Mouse (Mus musculus): ENCODE measurements at regions not wholly inside any gene's neighbourhood (a gene's known extent, or its start where the extent isn't known, plus 50 kb on each side); places are given as distances from the start of the nearest gene placed in this dataset.

GRCm38 (mm10) chr6:133904501-133904900 lies 50.9 kb upstream of the Kap start:
- DNase-seq = peak in 1 of 2 experiments; percentile 4

- no peak for DNase-seq
These were observed 81.1 kb upstream of the Kap start for GRCm38 (mm10) chr6:133934667-133935066.

DNA sequence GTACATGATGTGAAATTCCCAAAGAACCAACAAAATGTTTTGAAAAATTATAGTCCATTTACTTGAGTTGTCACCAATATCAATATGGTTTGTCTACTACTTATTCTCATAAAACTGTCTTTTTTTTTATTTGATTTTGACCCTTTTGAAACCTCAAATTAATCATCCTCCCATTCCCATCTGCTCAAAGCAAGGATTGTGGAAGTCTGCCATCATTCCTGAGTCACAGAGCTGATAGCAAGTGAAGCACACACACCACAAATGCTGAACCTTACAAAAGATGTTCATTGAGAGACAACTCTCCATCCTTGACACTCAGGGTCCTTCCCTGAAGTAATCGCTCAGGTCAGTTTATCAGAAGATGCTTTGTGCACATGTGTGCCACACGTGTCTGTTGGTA lies 82.1 kb upstream of the Kap start:
- no peak for DNase-seq

DNA sequence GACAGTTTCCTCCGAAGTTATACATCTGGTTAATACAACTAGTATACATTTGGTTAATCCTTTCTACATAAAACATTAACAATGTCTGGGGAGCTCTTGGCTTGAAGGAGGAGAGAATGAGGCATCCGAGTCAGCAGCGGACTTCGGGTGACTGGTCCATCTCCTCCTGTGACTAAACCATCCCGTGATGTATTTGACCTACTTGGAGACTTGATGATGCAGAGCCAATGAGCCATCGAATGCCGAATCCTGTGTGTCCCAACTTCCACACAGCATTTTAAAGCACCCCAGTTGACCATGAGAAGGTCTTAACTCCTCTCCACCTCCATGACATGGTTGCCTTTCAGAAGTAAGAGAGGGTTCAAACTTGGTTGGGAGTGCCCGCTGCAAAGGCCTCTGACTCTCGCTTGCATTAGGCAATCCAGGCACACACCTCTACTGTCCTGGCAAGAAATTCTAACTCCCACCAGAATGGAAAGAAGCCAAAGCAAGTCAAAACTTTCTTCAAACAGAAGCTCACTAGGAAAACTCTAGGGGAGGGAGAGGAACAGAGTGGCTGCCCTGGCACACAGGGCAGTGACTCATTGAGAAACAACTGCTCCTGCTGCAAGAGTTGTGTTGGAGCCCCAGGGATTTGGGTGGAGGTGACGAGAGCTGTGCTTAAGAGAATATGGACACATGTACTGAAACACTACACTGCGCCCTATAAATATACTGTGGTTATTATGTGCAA lies 75.4 kb upstream of the Etv6 start:
- no peak for DNase-seq

- peak; percentile 79 to 83 for DNase-seq
These were observed 74.8 kb upstream of the Etv6 start for GRCm38 (mm10) chr6:133960713-133961112.

- DNase-seq = no peak
These were observed 72.9 kb upstream of the Etv6 start for GRCm38 (mm10) chr6:133962641-133963040.

- DNase-seq = no peak
These were observed 72.2 kb upstream of the Etv6 start for GRCm38 (mm10) chr6:133963264-133963663.

GRCm38 (mm10) chr6:133967286-133967685 lies 68.2 kb upstream of the Etv6 start:
- DNase-seq = no peak

GRCm38 (mm10) chr6:133972054-133972705 lies 63.3 kb upstream of the Etv6 start:
- no peak for DNase-seq

GRCm38 (mm10) chr6:133973205-133973838 lies 62.2 kb upstream of the Etv6 start:
- DNase-seq = no peak

- DNase-seq = no peak
These were observed 59.5 kb upstream of the Etv6 start for GRCm38 (mm10) chr6:133975951-133976350.

DNA sequence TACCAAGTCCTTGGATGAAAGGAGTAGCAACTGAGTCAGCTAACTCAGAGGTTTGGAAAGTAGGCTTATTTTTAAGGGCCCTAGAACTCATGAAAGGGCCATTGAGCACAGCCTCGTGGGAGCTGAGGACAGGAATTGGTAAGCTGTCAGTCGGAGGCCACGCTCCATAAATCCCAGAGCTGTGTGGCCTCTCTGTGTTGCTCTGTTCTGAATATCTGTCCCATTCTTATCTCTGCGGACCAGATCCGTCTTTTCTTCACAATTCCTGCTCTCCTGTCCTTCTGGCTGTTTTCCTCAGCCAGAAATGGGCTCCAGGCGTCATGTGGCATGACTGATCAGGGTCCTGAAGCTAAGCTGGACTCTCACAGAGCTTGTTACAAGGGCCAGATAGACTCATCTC lies 58.6 kb upstream of the Etv6 start:
- peak; percentile 19 to 22 for DNase-seq

DNA sequence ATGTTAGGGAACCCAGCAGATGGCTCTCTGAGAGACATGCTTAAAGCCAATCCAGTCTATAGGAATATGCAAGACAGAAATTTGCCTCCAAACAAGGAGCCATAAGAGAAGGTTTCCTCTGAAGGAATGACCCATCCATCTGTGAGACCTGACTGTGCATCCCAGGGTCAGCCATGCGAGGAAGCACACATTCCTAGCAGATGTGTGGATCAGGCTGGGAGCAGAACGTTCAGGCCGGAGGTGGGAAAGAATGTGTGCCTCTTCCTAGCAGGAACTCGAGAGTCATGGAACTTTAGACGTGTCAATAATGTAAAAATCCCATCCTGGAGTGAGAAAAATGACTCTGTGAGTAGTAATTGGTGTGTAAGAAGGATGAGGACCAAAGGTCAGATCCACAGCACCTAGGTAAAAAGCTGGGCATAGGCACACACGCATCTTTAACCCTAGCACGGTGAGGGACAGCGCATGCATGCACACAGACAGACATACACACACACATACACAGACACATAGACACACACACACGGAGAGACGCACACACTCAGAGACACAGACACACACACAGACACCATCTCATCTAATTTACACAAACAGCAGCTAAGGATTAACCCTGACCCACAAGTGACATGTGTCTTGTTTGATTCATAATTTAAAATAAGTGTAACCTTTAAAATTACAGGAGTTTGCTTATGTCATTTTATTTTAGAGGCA lies 51.5 kb upstream of the Etv6 start:
- no peak for DNase-seq

- peak; percentile 6 to 15 for DNase-seq
These were observed 50.7 kb upstream of the Etv6 start for GRCm38 (mm10) chr6:133984666-133985355.

Data from kidney, postnatal 4 days (tissue).